Mouse (Mus musculus) G1E (cell line): ENCODE measurements around the gene Dusp28.
"Not testable (repeated sequence)": the region's sequence is repeated elsewhere in the genome, so short reads cannot be mapped to it uniquely, and the experiment has no call there.

Source experiments
- CTCF ChIP-seq: IDR thresholded peaks from 2 replicates; pipeline ENCODE4 v1.5.1; 2012; ENCODE audit warnings: low read depth, low read length, inconsistent platforms, mixed read lengths
- GATA1 ChIP-seq: IDR thresholded peaks from 2 replicates; pipeline ENCODE4 v1.6.1; 2012; ENCODE audit warnings: borderline replicate concordance, low read length, inconsistent platforms, mixed read lengths
- TAL1 ChIP-seq: conservative IDR thresholded peaks from 2 replicates; pipeline ENCODE4 v1.6.1; 2012; ENCODE audit warnings: low read depth, low read length, inconsistent platforms, mixed read lengths

DNA sequence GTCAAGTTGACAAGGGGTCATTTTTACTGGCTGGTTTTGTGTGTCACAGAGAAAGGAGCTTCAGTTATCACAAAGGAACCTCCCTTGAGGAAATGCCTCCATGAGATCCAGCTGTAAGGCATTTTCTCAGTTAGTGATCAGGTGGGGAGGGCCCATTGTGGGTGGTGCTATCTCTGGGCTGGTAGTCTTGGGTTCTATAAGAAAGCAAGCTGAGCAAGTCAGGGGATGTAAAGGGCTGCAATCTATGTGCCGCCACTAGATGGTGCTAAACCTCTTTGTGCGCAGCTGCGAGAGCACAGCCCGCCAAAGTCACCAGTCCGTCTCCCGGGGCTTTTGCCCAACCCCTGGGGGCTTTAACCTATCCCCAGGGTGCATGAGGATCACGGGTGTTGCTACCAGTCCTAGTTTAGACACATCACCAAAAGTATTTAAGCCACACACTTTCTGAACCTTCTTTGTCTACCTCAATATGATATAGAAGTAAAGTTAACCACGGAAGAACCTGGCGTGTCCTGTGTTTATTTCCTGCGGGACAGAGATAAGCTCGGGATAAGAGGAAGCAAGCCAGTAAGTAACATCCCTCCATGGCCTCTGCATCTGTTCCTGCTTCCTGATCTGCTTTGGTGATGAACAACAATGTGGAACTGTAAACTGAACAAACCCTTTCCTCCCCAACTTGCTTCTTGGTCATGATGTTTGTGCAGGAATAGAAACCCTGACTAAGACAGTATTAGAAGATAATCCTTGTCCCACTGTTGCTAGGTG is 50.0 kb downstream of the Dusp28 start:
- TF ChIP-seq CTCF, result peak; percentile 55
- not testable (repeated sequence) for TF ChIP-seq GATA1, TAL1
